Mouse (Mus musculus) large intestine, adult 2 months (tissue): ENCODE results near the gene Pard3b. TPM values are rescaled to one million over a fixed set of nuclear protein-coding genes. Genes with fewer than 3 reads are reported as not detected.
A peak's percentile ranks its signal among the peaks of the same experiment; 100 is the strongest.

Experiments
- DNase-seq: peaks from one replicate; pipeline ENCODE4 v3.0.0-alpha.2; 2012; ENCODE audit warnings: low read depth, low spot score
- WGBS: fragments of 180-500 bp; shearing (Covaris S2); methylation state at CpG from one replicate; pipeline ENCODE4 v1.1.7; 2018; 5-methylcytosine and 5-hydroxymethylcytosine counted together
- polyA plus RNA-seq: library from polyadenylated mRNA; depleted of rRNA; stranded (reverse); fragments of >200 nt; gene quantifications from 2 replicates; pipeline ENCODE4 v1.2.3, GENCODE M21; 2012

The Pard3b gene
- polyA plus RNA-seq, 1 experiment, result 1.9 TPM

DNA sequence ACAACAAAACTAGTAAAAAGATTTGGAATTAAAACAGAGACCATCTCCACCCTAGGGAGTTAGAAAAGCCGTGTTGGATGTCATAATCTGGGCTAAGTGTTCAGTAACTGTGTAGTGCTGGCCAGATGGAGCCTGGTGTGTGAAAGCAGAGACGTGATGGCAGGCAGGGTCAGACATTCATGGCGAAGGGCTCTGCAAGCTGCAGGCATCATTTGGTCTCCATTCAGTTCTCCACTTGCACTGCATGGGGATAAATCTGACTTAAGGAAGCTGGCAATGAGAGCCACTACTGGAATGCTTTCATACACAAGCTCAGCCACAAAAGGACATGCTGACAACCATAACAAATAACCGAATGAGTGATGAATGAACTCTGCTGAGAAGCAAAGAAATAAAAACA is 265.4 kb downstream of the Pard3b start:
- 64% methylated on average over 4 of the region's 4 CpGs for WGBS
- no peak for DNase-seq

GRCm38 (mm10) chr1:61912931-61913330 is 274.3 kb downstream of the Pard3b start:
- 65% methylated on average over 2 of the region's 2 CpGs for WGBS
- DNase-seq, result no peak

- no peak for DNase-seq
Measured at GRCm38 (mm10) chr1:61924958-61925357, 286.3 kb downstream of the Pard3b start.

DNA sequence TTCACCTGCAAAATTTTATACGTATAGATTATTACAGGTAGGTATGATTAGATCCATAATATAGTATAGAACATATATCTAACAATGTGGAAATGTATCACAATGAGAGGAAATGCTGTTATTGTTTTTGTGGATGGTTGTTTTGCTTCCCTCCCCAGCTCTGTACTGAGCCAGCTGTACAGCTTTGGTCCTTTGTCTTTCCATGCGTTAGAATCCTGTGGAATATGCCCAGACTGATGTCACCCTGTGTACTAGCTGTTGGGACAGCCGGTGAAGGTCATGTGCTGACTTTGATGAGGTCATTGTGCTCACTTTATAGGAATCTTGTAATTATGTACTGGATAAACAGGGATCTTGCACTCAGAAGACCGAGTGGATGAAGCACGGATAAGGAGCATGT is 286.9 kb downstream of the Pard3b start:
- WGBS, result 50% methylated on average over 5 of the region's 5 CpGs

More at GRCm38 (mm10) chr1:61924958-61925357, 286.3 kb downstream of the Pard3b start:
- WGBS, result 40% methylated on average over 2 of the region's 2 CpGs

GRCm38 (mm10) chr1:61928131-61928761 is 289.6 kb downstream of the Pard3b start:
- DNase-seq, result no peak
- 28% methylated on average over 7 of the region's 7 CpGs for WGBS

More for the DNA sequence above, 286.9 kb downstream of the Pard3b start:
- DNase-seq, result no peak

- 49% methylated on average over 2 of the region's 2 CpGs for WGBS
- no peak for DNase-seq
Measured at GRCm38 (mm10) chr1:61933574-61933973, 294.9 kb downstream of the Pard3b start.

GRCm38 (mm10) chr1:61934760-61935159 is 296.1 kb downstream of the Pard3b start:
- 86% methylated on average over 4 of the region's 4 CpGs for WGBS

DNA sequence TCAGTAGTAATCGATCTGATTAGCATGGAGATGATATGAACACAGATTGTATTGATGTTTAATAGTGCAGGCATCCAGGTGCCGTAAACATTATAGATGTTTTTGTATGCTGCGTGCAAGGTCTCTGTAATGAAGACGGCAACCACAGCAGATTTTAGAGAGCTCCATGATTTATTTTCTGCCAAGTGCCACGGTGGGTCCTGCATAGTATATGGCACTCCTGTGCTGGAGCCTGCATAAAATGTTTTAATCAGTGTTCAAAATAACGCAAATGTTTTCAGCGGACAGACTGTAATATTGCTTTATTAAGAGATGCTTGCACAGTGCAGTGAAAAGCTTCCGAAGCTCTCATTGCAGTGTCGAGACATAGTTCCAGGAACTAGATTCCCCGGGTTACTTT is 301.3 kb downstream of the Pard3b start:
- no peak for DNase-seq
- 83% methylated on average over 10 of the region's 10 CpGs for WGBS

More at GRCm38 (mm10) chr1:61934760-61935159, 296.1 kb downstream of the Pard3b start:
- no peak for DNase-seq

GRCm38 (mm10) chr1:61961533-61961932 is 322.9 kb downstream of the Pard3b start:
- no peak for DNase-seq
- 92% methylated on average over 9 of the region's 9 CpGs for WGBS

GRCm38 (mm10) chr1:61962571-61962970 is 323.9 kb downstream of the Pard3b start:
- DNase-seq, result no peak
- WGBS, result 87% methylated on average over 4 of the region's 4 CpGs

- no peak for DNase-seq
- 86% methylated on average over 3 of the region's 3 CpGs for WGBS
Measured at GRCm38 (mm10) chr1:61967124-61967523, 328.5 kb downstream of the Pard3b start.

DNA sequence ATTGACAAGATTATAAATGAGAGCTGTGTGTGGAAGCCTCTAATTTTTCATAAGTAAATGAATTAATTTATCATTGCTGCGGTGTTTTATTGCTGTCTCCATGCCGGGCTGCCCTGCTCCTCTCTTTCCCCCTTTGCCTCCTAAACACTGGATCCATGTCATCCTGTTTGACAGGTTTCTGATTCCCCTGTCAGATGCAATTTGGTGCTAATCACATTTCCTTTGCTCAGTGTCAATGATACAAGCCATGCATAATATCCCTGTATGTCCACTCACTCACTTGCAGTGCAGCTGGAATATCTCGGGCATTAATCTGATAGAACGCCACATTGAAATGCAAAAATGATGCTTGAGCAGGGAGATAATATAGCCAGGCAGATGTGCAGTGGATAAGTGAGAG is 329.2 kb downstream of the Pard3b start:
- DNase-seq, result no peak
- WGBS, result 95% methylated on average over 4 of the region's 4 CpGs

- DNase-seq, result no peak
- 83% methylated on average over 3 of the region's 3 CpGs for WGBS
Measured at GRCm38 (mm10) chr1:61997711-61998110, 359.1 kb downstream of the Pard3b start.

GRCm38 (mm10) chr1:62008811-62009210 is 370.2 kb downstream of the Pard3b start:
- DNase-seq, result no peak
- 94% methylated on average over 2 of the region's 2 CpGs for WGBS

- no peak for DNase-seq
- WGBS, result 93% methylated on average over 4 of the region's 4 CpGs
Measured at GRCm38 (mm10) chr1:62011712-62012111, 373.1 kb downstream of the Pard3b start.

DNA sequence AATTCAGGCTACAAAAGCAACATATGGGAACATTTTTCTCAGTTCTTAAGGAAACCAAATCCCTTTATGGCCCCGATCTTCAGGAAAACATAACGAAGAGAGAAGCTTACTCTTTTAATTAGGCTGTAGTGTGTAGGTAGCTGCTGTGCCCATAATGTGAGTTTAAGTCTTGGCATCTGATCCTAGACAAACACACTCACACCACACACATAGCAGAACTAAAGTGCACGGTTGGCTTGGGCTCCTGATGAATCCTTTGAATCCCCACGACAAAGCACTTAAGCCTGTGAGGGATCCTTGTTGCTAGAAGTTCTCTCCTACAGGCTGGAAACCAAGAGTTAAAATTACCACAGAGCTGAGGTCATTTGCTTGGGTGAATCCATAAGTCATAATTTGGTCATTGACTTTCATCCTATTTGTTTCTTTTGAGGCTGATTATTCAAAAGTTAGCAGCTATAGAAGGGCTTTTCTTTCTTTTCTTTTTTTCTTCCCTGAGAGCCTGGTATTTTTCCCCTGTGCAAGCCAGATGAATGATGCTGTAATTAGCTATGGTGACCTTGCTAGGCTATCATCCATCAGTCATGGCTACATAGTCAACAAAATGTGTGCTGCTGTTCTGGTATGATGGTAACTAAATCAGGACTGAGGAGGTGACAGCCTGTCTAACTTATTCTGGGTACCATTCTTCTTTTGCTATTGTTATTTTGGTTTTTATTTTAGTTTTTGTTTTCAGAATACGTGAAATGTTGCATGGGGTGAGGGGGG is 378.1 kb downstream of the Pard3b start:
- 77% methylated on average over 5 of the region's 5 CpGs for WGBS
- DNase-seq, result no peak

DNA sequence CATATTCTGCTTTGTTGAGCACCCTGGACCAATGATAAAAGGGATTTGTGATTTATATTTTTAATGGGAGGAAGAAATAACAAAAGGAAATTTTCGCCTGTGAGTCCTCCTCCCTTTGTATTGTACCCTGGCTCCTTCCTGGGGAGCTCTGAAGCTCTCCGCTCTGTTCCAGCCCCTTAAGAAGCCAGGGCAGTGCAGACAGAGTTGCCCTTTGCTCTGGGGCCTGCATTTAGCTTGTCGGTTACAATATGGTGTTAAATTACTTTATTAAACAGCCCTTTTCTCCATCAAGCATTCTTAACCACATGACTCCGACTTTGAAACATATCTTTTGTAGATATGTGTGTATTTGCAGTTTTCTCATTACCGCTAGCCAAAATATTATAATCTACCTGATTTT is 379.7 kb downstream of the Pard3b start:
- WGBS, result 67% methylated on average over 5 of the region's 5 CpGs
- DNase-seq, result no peak

- no peak for DNase-seq
Measured at GRCm38 (mm10) chr1:62019743-62020142, 381.1 kb downstream of the Pard3b start.

DNA sequence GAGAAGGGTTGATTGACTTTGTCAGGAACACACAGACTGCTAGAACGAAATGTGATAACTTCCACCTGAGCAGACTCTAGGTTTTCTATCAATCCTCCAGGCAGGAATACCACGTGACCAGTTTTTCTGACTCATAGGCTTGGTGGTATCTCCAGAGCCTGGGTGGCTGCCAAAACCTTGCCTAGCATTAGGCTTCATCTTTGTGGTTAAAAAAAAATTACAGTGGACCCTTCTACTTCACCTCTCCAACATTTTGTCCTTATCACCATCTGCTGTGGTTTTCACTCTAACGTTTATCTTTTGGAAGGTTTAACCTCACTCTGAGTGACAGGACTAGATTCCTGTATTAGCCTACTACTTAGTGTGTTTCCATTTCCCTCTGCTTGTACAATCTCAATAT is 403.1 kb downstream of the Pard3b start:
- WGBS, result 58% methylated on average over 3 of the region's 3 CpGs
- DNase-seq, result no peak

- 32% methylated on average over 4 of the region's 4 CpGs for WGBS
- DNase-seq, result peak; percentile 60
Measured at GRCm38 (mm10) chr1:62048592-62048991, 410.0 kb downstream of the Pard3b start.

DNA sequence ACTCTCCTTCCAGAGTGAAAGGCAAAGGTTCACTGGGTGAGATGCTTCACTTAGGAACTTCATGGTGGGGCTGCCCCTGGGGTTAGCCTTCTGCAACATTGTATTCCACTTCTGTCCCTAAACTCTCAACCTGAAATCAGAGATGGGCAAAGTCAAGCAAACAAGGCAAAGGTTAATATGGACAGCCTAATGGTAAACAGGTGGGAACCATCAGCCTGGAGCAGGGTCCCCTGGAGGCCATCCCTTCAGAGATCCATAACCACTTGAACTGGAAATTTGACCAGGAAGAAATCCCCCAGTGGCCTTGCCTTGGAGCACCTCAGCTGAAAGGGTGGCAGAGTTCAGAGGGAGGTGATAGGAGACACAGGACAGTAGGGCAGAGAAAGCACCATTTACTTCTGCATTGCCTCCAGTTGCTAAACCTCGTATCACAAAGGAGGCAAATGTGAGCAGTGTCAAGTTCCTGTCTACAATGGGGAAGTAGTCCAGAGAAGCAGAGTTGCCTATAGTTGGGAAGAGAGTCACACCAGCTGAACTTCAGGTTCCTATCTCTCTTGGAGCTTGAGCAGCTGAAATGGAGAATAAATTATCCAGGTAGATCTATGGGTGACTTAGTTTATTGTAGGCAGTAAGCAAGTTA is 412.7 kb downstream of the Pard3b start:
- no peak for DNase-seq
- 67% methylated on average over 1 of the region's 1 CpGs for WGBS
